Mouse (Mus musculus): ENCODE results near the gene Fes. TPM values are rescaled to one million over a fixed set of nuclear protein-coding genes. Genes with fewer than 3 reads are reported as not detected.

The Fes gene
- 10 to 100 TPM; 16.7 to 18.1 TPM for total RNA-seq (2021)
- long read RNA-seq, experiment 1, partial matches to known transcripts: 4 of 15 reads
- long read RNA-seq, experiment 1, other reads (novel, unspliced or antisense): 7 of 15 reads
- long read RNA-seq, experiment 2, transcript Fes-201 (19 exons, 2,762 nt): major isoform, 7 of 23 reads
- long read RNA-seq, experiment 2, partial matches to known transcripts: 5 of 23 reads
- long read RNA-seq, experiment 2, other reads (novel, unspliced or antisense): 11 of 23 reads

DNA sequence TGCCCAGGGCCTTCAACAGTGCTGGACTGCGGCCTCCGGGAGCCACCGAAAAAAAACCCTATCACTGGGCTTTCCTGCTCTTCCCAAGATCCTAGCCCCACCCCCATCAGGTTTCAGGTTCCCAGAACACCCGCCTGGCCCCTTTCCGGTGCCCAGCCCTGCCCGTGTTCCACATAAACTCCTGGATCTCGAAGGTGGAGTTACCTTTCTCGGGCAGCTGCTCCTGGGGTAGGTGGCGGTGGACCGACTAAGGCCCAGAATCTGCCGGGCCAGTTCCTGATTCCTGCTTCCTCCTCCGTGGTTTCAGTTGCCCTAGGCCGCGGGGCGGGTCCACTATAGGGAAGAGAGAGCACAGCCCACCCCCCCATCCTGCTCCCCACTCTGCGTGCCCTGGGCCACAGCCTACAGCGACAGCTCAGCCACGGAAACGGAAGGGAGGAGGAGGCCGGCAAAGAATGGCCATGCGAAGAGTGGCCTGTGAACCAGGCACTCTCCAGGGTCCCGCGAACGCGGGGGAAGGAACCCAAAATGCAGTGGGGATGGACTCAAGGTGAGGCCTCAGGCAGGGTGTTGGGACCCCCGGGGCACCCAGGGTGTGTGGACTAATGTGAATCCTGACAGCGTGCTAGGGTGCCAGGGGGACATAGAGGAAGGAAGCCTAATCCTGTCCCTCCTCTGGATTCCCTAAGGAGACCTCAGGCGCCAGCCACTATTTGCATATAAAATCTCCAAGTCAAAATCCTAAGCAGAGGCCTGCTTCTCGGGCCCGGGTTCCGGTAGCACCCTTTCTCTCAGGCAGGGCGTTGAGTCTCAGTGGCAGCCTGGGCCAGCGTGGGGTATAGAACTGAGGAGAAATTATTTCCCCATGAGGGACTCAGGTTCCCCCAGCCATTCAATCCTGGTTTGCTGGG, at the start of gene Fes:
Gene Fes (minus strand): TSS at position 314 of the 911 bp plus-strand sequence.
- DNase-seq (ENCODE audit: low spot score in 2 of 2): peak in 1 of 2 experiments; percentile 75

DNA sequence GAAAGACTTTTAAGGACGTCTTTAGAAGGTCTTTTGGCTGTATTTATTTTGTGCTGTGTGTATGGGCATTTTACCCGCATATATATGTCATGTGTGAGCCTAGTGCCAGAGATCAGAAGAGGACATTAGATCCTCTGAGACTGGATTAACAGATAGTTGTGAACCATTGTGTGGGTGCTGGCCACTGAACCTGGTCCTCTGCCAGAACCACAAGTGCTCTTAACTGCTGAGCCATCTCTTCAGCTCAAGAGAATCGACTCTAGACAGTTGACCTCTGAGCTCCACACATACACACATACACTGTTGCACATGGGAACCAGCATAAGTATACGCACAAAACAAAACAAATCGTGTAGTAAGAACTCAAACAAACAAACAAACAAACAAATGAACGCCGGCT, 48.8 kb upstream of the Fes start:
- DNase-seq (ENCODE audit: low spot score in 2 of 2): no peak

GRCm38 (mm10) chr7:80435594-80435993, 47.8 kb upstream of the Fes start:
- no peak for DNase-seq (ENCODE audit: low spot score in 2 of 2)

GRCm38 (mm10) chr7:80429661-80430060, 41.9 kb upstream of the Fes start:
- no peak for DNase-seq (ENCODE audit: low spot score in 2 of 2)

- no peak for DNase-seq (ENCODE audit: low spot score in 2 of 2)
Observed at GRCm38 (mm10) chr7:80427730-80428129, 40.0 kb upstream of the Fes start.

- no peak for DNase-seq (ENCODE audit: low spot score in 2 of 2)
Observed at GRCm38 (mm10) chr7:80426363-80426762, 38.6 kb upstream of the Fes start.

DNA sequence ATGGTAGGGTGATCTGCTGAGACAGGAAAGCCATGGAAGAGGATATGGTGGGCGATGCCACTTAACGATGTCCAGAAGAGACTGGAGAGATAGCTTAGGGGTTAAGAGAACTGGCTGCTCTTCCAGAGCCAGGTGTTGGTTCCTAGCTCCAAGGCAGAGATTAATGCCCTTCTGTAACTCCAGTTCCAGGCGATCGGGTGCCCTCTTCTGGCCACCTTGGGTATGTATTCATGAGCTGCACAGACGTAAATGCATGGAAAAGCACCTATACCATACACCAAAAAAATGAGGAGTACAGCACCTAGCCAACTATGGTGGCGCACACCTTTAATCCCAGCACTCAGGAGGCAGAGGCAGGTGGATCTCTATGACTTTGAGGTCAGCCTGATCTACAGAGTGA, 37.0 kb upstream of the Fes start:
- no peak for DNase-seq (ENCODE audit: low spot score in 2 of 2)

DNA sequence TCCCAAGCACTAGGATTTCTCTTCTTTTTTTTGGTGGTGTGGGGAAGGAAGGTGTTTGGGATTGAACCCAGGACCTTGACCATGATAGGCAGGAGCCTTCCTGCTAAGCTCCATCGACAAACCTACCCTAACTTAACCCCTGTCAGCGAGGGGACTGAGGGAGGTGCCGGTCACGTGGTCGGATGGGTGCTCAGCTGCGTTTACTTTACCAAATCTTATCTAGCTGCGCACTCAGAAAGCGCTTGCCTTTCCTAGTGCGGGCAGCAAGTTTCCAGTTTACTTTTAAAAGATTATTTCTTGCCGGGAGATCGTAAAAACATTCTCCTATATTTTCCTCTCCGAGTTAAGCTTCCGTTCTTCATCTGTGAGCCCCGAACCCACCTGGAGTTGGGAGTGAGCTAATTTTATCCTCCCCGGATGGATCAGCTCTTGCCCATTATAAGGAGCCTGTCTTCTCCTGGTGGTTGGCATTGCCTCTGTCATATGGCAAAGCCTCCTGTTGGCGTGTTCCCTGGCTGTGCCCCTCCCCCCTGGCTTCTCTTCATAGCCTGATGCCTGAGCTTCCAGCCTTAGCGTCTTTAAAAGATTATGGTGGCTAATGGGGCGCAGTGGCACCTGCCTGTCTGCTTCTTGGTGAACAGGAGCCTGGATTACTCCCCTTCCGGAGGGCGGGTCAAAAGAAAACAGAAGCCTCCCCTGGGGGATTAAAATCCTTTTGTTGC, 35.2 kb upstream of the Fes start:
- DNase-seq (ENCODE audit: low spot score in 2 of 2): no peak

DNA sequence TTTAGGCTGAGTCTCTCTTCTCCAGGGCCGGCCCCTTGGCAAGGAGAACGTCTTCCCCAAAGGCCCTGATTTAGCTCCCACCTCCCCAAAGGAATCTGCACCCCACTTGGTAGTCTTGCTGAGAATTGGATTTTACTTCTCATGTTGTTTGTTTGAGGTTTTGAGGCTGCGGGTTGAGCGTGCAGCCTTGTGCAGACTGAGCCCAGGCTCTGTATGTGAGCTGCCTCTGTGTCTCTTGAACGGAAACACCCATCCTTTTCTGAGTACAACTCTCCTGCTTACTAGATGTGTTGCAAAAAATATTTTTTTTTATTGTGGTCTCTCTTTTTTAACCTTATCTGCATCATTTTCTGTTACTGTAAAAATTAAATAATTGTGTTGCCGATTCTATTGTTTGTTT, 33.8 kb upstream of the Fes start:
- no peak for DNase-seq (ENCODE audit: low spot score in 2 of 2)

DNA sequence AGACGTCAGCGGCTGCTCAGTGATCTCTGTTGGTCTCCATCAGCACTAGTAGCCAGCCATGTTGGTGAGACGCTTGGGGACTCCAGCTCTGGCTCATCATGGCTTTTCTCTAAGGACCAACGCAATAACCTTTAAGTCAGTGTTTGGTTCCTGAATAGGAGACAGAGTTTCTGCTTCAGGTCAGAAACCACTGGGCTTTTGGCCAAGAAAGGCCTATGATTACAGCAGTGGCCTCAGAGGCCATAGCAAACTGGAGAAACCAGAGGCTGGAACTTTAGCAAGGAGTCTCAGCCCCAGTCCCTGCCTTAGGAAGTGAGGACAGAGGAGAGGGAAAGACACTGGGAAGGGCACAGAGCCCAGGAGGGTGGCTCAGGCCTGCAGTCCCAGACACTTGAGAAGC, 32.8 kb upstream of the Fes start:
- no peak for DNase-seq (ENCODE audit: low spot score in 2 of 2)

DNA sequence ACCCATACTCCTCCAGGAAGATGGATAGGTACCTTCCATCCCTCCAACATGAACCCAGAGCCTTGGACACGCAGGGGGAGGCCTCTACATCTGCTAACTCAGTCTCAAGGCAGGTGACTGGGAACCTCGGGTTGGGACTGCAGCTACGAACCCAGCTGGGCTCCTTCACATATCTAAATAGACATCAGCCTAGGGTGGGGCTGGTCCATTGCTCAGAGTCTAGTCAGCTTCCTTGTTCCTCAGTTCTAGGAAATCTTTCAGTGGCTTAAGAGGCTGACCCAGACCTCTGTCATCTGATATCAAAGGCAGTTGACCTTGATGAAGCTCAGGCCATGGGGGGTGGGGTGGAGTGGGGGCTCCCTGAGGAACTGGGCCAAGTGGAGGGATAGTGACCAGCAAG, 31.5 kb upstream of the Fes start:
- no peak for DNase-seq (ENCODE audit: low spot score in 2 of 2)

GRCm38 (mm10) chr7:80418036-80418435, 30.3 kb upstream of the Fes start:
- no peak for DNase-seq (ENCODE audit: low spot score in 2 of 2)

GRCm38 (mm10) chr7:80417601-80418000, 29.9 kb upstream of the Fes start:
- DNase-seq (ENCODE audit: low spot score in 2 of 2): no peak

DNA sequence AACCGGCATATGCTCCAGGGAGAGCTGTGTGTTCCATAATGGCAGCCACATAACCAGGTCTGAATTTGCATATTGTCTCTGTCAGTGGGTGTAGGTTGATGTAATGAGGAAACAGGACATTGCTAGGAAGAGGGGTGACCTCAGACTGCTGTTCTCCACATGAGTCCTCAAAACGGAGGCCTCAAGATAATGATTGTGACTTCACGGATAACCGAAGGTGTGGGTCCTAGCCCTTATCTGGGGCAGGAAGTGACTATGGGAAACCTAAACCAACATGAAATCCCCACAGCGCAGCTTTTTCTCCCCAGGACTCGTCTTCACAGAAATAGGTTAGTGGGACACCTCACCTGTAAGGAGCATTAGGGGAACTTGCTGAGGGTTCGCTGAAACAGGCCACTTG, 29.2 kb upstream of the Fes start:
- DNase-seq (ENCODE audit: low spot score in 2 of 2): no peak

DNA sequence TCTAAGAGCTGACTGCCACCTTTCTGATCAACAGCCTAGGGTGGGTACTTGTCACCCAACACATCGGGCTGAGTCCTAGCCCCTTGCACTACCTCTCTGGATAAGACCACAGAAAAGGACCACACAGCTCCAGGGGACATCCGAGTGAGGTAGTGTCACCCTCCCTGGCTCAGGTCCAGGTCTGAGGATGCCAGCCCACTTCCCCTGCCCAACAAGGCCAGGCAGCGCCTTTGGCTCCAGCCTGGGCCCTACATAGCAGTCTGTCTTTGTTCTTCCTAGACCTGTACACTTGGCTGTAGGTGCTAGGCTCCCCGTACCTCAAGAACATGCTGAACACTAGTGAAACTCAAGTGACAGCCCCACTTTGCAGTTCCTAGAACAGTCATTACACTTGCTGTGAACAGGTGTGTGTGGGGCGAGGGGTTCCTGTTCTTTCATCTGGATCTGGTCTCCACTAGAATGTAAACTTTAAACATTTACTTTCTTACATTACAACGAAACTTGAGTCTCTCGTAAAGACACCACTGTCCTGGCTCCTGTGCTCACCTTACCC, 26.6 kb upstream of the Fes start:
- DNase-seq (ENCODE audit: low spot score in 2 of 2): no peak

GRCm38 (mm10) chr7:80413512-80414302, 26.0 kb upstream of the Fes start:
- no peak for DNase-seq (ENCODE audit: low spot score in 2 of 2)

- no peak for DNase-seq (ENCODE audit: low spot score in 2 of 2)
Observed at GRCm38 (mm10) chr7:80412781-80413180, 25.0 kb upstream of the Fes start.

DNA sequence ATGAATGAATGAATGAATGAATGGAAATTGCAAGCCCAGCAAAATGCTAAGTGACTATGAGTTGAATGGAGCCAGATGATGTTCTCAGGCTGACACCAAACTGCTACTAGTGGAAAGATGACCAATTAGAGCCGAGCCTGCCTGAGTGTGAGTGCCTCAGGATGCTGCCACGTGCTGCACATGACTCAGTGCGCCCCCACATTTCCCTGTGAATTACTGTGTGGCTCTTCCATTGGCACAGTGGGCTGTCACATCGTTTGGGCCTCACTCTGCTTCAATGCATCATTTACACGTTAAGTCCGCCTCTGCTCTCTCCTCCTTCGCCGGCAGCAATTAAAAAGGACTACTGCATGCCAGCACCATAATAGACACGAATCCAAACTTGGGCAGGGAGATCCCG, 24.5 kb upstream of the Fes start:
- no peak for DNase-seq (ENCODE audit: low spot score in 2 of 2)

DNA sequence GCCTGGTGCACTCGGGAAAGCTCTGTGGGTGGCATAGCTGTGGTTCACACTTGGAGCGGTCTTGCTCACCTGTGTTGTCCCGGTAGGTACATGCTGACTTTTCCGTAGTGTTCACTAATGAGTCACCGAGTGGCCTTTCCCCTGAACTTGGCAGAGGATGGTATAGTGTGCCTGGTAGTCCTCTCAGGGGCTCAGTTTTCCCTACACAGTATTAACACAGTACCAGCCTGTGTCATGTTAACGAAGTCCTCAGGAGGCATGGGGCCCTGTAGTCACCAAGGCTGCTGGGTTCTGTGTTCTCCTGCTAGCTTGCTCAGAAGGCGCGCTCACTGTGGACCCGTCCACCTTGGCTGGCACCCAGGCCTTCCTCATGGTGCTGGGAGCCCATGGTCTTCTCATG, 22.6 kb upstream of the Fes start:
- no peak for DNase-seq (ENCODE audit: low spot score in 2 of 2)

- no peak for DNase-seq (ENCODE audit: low spot score in 2 of 2)
Observed at GRCm38 (mm10) chr7:80407712-80408111, 20.0 kb upstream of the Fes start.

DNA sequence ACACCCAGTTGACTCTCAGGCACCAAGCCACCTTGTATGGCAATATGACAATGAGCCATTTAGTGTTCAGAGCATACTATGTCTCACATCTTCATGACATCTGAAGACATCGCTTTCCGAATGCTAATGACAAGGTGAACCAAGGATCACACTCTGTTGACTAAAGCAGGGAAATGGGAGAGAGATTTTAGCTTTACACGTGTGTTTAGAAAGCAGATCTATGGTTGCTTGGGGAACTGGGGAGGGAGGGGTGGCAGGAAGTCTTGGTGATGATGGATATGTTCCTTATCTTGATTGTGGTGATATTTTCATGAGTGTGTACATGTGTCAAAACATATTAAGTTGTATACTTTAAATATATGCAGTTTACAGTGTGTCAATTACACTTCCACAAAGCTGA, 18.4 kb upstream of the Fes start:
- no peak for DNase-seq (ENCODE audit: low spot score in 2 of 2)

All from gastrocnemius, postnatal 4 days (tissue).